Mouse (Mus musculus): ENCODE results near the gene Prkab1.

Prkab1 gene

DNA sequence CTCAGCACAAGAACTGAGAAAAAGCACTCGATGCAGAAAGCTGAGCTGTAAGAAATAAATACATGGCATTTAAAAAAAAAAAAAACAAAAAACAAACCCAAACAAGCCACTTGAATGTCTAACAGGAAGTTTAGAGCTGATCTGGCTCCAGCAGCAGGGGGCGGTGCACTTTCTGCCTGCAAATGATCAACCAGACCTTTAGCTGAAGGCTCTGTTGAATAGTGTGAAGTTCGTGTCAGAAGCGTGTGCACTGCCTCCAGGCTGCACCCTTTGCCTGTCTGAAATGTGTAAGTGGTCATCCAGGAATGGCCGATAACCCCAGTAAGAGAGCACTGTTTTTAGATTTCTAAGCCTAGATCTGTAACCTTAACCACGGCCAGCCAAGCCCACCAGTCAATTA is 5.5 kb downstream of the Prkab1 start:
- no peak for DNase-seq (ENCODE audit: low read depth, low spot score)

DNA sequence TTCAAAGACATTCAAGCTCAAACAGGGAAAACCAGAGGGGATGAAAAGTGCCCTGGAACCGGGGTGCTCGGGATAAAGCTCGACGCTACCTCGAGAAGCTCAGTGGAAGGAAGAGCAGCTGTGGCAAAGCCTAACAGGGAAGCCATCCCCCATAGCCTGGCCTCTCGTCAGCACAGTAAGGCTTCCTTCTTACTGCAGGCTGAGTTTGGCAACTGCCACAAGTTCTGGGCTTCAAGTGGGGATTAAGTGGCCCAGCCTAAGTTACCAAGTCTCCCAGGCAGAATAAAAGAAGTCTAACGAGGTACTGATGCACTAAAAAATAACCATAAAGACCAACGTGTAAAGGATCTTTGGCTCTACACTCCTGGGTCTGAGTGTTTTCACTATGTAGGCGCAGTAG is 6.1 kb downstream of the Prkab1 start:
- no peak for DNase-seq (ENCODE audit: low read depth, low spot score)

DNA sequence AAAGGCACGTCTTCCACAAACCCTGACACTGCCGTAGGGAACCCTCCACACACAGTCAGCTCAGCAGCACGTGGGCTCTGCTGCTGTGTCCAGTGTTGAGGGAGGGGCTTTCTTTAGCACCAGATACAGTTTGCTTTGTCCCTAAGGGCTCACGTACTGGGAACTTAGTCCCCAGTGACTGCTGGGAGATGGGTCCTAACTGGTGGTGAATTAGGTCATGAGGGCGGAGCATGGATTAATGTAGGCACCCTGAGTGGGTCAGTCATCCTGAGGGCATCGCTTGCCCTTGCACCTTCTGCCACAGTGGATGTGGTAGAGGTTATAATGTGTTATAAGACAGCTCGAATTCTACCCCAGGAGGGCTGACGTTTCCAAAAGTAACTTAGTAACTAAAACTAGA is 6.9 kb downstream of the Prkab1 start:
- DNase-seq (ENCODE audit: low read depth, low spot score), result no peak

DNA sequence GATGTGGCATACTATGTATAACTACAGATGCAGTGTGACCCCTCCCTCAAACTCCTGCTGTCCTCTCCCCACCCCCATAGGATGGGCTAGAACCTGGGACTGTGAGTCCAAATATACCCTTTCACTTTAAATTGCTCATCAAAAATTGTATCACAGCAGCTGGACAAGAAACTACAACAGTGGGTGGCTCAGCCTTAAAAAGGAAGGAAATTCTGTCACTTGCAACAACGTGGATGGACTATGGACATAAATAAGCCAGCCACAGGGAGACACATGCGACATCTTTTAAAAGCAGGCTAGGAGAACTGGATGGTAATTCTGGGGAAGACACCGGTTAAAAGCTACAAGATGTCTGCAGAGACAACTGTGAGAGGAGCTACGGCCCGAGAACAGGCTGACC is 7.8 kb downstream of the Prkab1 start:
- no peak for DNase-seq (ENCODE audit: low read depth, low spot score)

DNA sequence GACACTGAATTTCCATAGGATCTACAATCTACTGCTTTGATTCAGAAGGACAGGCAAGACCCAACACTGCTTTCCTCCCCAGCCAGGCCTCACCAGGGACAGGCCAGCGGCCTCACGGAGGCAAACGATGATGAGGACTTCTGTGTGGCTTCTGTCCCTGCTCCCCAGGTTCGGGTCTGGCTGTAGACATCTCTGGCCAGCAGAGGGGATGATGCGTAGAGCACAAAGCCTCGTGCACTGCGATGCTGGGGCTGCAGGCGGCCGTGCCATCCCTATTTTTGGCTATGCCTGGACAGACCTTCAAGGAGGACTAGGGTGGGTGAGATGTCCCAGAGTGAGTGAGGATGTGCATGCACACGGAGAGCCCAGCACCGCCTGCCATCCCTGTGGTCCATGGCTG is 10.1 kb downstream of the Prkab1 start:
- no peak for DNase-seq (ENCODE audit: low read depth, low spot score)

DNA sequence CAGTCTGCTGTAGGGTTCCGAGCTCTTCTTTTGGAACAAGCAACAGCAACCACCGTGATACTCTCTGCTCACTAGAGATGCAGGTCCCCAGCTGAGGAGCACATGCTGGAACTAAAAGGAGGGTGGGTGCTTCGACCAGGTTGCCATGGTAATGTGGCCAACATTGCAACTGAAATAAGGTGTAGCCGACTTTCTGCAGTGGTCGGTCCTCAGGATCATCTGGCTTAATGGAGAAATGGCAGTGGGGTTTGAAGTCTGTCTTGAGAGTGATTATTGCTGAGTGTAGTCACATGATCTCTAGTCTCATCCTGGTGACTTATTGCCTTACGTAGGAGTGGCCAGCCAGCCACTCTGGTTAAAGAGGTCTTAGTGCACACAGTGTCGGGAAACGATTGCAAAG is 10.5 kb downstream of the Prkab1 start:
- DNase-seq (ENCODE audit: low read depth, low spot score), result no peak

DNA sequence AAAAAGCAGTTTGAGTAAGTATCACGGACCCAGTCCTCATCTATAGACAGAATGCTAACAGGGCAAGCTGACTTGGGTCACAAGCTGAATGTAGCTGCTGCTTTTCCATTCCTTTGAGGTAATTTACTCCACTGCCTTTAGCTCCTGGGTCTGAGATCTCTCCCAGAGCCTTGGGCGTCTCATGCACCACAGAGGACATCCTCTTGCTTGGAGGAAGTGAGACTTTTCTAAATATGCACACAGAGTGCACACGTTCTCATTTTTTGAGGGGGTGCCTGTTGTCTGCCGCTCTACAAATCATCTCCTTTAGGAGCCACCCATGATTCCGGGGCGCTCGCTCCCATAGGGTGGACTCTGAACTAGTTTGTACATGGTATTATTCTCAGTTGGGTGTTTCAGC is 11.8 kb downstream of the Prkab1 start:
- no peak for DNase-seq (ENCODE audit: low read depth, low spot score)

DNA sequence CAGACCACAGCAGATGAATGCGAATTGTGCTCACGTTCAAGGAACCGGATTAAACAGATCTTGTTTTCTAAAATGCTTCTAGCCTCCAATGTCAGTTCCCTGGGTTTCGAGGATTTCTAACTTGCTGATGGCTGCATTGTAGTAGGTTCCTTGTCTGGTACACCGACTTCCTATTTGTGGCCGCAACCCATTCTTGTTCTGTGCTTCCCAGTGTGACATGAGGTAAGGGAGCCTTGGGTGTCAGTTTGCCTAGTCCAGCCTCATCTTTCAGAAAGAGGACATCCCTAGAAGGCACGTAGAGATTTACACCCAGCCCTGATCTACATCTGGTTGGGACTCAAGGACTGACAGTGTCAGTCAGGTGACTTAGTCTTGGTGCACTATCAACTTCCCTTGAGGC is 12.6 kb downstream of the Prkab1 start:
- DNase-seq (ENCODE audit: low read depth, low spot score), result no peak

DNA sequence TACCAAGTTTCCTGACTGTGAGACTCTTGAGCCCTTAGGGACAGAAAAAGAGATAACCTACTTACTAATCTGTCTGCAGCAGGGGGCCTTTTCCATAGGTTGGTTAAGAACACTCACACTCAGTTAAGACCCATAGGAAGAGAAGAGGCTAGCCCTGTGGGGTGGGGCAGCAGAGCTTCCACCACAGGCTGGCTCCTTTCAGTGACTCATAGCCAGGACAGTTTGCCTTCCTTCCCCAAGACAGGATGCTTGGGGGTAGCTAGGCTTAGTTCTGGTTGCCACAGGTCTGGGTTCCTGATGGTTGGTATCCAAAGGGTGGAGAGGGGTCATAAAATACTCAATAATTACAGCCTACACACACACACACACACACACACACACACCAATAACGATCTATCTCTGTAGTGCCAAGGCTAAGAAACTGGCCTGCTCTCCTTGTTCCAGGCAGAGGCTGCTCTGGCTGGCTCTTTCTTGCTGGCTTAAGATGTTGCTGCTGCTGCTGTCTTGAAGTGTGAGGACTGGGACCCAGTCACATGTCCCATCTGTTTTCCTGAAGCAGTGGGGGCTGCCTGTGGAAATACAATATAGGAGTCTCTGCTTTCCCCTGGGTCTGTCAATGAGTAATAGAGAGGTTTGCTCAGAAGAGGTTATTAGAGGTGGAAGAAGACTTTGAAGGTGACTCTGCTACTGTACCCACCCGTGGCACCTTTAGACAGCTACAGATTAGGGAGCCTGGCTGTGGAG is 14.3 kb downstream of the Prkab1 start:
- no peak for DNase-seq (ENCODE audit: low read depth, low spot score)

DNA sequence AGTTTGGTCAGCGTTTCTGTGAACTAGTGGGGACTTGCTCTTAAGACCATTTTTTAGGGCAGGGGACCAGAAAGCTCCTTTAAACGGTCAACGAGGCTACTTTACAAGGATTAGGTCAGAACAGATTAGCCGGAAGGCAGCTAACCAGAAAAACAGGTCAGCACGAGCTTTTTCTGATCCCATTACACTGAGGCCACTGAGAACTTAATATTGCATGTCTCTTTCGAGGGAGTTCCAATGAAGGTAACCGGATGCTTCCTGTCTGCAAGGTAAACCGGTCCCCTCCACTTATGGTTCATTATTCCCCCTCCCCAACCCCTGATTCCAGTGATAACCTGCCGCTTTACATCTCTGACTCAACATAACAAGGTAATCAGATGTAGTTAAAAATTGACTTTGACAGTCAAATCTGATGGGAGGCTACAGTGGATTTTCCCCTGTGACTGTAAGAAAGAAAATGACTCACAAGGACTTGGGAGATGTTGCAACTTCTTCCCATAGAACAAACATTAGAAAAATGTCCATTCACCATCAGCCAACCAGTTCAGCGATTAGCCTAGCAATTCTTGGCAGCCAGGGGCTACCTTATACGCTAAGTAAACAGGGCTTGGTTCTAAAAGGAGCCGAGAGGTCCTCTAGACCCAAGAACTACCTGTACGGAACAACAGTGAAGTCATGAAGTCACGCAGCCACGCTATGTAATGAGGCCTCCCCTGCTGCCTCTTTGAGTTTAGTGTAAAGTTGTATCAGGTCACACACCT is 15.0 kb downstream of the Prkab1 start:
- no peak for DNase-seq (ENCODE audit: low read depth, low spot score)

DNA sequence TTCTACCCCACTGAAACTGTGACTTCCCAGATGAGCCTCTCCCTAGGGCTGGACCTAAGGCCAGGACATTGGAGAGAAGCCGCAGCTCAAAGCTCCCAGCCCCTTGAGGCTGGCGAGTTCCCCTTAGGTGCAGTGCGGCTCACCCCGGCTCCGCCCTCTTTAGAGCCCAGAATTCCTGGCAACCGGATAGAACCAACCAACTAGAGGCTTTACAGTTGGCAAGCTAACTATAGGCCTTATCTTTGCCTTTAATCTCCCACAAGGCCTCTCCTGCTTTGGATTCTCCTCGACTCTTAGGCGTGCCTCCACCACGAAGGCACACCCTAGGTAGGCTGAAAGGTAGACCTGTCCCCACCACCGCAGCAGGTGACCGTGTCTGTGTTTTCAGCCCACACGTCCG is 16.6 kb downstream of the Prkab1 start:
- DNase-seq (ENCODE audit: low read depth, low spot score), result no peak

DNA sequence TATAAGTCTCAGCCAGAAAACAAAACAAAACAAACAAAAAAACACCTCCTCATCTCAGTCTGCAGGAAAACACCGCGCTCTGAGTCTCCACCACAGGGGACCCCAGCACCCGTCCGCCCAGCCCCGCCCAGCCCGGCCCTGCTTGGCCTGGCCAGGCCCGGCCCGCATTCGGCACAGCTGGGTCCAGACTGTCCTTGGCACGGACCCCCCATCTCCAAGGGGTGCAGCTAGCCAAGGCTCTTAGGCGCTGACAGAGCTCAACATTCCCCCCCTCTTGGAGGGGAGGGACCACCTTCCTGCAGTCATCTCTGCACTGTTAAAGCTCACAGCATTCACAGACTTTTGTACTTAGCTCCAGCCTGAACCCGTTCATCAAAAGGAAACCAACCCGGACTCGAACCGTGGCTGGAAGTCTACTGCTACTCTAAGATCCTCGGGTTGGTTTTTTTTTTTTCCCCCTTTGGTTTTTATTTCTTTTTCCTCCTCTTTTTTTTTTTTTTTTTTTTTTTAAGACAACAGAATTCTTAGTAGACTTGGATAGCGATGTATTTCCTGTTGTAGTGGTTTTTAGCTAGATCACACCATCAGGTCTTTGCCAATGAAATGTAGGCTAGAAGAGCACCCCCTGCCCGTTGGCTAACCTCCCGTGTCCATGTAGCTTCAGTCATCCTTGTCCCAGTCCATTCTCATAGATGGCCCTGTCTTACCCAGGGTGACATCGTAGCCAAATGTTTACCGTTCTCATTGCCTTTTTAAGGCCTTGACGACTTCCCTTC is 17.8 kb downstream of the Prkab1 start:
- DNase-seq (ENCODE audit: low read depth, low spot score), result no peak

DNA sequence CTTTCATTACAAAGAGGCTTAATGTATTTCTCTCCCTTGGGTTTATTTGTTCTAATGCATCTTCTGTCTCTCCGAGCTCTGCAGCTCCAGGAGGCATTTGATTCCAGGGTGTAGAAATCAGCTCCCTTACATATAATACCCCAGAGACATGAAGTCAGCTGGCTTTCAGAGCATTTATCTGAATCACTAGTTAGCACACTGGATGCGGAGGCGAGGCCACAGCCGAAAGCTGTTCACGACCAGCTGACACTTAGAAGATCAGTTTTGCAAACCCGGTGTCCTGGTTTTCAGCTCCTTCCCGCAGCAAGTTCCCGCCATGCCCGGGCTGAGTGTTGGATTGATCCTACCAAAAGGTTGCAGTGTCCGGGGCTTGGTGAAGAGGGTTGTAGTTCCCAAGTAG is 20.0 kb downstream of the Prkab1 start:
- no peak for DNase-seq (ENCODE audit: low read depth, low spot score)

DNA sequence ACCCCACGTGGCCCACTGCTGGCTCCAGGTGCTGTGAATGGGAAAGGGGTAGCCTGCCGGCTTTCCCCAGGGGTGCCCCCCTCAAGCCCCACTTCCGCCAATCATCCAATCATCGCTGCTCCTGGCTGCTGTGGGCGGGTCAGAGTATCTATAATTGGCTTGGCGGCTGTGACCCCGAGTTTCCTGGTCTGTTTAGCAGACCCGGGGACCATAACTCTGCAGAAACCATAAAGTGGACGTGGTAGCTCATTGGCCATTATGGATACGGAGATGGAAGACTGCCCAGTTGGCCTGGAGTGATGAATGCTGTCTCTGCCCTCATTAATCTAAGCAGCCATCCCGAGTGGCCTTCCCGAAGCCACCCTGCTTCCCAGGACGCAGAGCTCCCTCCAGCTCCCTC is 20.5 kb downstream of the Prkab1 start:
- DNase-seq (ENCODE audit: low read depth, low spot score), result no peak

DNA sequence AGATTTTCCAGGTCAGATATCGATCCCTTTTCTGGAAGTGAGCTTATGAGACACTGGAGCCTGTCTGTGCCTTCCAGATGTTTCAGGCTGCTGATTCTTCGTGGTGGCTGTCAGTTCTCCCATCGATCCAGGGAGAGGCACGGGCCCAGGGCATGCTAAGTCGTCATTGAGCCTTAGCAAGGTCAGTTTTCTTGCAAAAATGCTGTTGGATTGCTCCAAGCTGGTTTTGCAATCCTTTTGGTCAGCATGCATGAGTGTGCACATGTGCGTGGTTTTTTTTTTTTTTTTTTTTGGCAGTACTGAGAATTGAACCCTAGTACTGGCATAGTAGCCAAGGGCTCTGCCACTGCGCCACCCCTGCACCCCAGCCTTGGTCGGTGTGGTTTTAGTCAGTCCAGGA is 21.2 kb downstream of the Prkab1 start:
- no peak for DNase-seq (ENCODE audit: low read depth, low spot score)

DNA sequence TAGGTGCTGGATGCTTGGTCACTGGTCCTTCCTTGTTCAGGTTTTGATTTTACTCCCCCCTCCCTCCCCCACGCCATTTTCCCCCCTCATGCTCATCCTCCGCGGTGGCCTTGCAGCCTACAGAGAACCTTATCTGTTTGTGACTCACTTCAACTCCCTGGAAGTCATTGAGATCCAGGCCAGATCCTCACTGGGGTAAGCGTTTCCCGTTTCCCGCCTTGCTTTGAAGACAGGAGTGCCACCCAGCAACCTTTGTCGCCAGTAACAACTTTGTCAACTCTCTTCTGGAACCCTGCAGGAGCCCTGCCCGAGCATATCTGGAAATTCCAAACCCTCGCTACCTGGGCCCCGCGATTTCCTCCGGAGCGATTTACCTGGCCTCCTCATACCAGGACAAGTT is 26.9 kb downstream of the Prkab1 start:
- DNase-seq (ENCODE audit: low read depth, low spot score), result no peak

DNA sequence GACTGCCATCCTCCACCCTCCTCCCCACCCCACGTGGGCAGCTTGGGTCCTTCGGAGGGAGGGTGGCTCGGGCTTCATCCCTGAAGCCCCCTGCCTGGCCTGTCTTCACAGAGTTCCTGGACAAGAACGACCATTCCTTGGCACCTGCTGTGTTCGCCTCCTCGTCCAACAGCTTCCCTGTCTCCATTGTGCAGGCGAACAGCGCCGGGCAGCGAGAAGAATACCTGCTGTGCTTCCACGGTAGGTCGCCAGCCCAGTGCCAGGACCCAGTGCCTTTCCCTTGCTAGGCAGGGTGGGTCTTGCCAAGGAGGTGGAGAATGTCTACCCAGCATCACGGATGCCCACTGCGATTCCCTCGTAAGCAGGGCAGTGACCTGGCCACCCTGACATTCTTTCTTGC is 30.2 kb downstream of the Prkab1 start:
- no peak for DNase-seq (ENCODE audit: low read depth, low spot score)

DNA sequence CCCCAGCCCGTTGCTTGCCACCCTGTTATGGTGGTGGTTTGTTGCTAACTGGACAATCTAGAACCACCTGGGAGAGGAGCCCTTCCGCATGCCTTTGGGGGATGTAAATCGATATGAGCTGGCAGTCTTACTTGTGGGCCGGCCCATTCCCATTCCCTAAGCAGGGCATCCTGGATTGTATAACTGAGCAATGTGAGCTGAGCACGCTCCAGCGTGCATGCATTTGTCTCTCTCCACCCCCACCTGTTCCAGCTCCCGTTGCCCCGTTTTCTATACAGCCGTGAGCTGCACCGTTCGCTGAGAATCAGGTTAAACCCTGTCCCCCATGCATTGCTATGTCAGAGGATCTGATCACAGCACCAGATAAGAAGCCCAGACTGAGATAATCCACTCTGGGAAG is 32.6 kb downstream of the Prkab1 start:
- DNase-seq (ENCODE audit: low read depth, low spot score), result no peak

DNA sequence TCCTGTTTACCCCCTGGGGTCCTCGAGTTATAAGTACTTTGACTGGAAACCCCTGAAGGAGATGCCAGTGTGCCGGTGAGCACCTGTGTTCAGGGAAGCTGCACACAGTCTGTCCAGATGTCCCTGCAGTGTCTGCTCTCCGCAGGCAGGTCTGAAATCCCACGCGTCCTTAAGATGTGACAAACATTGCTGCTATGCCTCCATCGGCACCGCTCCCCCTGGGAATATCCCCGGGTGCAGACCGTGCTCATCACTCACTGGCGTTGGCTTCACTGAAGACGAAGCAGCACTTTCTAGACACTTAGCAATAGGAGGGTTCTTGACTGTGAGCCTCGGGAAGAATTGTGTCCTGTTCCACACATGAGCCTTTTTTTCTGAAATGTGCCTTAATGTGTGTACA is 37.0 kb downstream of the Prkab1 start:
- DNase-seq (ENCODE audit: low read depth, low spot score), result no peak

DNA sequence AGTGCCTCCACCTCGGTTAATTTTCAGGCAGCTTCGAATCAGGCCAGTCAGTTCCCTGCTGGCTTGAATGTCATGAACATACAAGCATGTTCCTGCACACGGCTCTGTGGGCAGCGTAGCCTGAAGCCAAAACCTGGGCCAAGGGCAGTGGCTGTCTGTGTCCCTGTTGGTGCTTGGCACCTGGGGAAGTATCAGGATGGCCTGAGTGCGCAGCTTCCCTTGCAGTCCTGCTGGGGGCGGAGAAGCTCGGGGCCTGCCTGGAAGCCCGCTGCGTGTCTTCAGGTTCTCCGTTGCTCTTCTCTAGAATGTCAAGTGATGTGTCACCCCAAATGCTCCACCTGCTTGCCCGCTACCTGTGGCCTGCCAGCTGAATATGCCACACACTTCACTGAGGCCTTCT is 39.2 kb downstream of the Prkab1 start:
- no peak for DNase-seq (ENCODE audit: low read depth, low spot score)

DNA sequence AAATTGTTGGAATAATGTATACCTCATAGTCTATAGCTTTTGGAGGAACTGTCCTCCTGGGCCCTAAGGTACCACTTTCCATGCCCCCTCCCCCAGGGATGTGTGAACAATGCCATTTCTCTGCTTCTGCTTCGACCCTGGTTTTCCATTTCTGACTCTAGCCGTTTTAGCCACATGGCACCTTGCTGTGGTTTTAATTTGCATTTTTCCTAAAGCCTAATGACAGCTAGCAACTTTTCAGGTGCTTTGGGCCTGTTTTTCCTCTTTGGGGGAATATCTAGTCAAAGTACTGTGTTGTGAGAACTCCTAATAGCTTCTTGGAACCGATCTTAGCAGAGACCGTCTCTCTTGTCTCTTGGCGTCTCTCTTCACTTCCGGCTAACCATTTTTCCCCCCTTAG is 39.9 kb downstream of the Prkab1 start:
- DNase-seq (ENCODE audit: low read depth, low spot score), result no peak

DNA sequence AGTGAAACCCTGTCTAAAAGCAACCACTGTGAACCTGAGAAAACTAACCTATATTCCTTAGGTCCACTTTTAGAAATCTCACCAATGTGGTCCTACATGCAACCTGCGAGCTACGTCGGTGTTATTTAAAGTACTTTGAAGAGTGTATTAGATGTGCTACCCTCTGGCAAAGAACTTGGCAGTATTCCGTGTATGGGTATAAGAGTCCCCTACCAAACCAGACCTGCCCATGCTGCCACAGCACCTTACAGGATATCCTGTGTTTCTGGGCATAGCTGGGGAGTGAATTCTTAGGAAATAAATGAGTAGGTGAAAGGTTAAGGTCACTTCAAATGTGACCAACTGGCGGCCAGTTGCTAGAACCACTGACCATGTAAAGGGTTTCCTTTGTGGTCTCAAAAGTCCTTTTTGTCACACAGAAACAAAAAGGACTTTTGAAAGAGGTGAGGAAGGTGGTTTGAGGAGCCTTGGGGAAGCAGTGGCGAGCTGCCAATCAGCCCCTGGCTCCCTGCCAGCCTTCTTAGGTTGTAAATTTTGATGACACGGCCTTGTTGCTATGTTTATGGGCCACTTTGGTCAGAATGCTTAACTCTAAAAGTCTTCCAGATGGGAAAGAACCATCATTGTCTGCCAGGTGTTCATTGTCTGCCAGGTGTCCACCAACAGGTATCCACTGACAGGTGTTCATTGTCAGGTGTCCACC is 41.5 kb downstream of the Prkab1 start:
- no peak for DNase-seq (ENCODE audit: low read depth, low spot score)
